Mouse (Mus musculus) forebrain, embryonic 14.5 days (tissue): ENCODE measurements around the gene Ccdc70. TPM values are rescaled to one million over a fixed set of nuclear protein-coding genes. Genes with fewer than 3 reads are reported as not detected.

Source experiments
- ATAC-seq: fragments of 200-750 bp; cut with Nextera tagmentation; 2 replicates; pipeline ENCODE4 v1.8.0; 2017; ENCODE audit warnings: mild to moderate bottlenecking, moderate library complexity
- DNase-seq: peaks from one replicate; pipeline ENCODE4 v3.0.0-alpha.2; 2015; ENCODE audit warnings: low spot score
- H3K27ac ChIP-seq: fragments of 300-500 bp; sonication (generic); 2 replicates; pipeline ENCODE4 v1.5.1; 2014; ENCODE audit warnings: low read depth, mild to moderate bottlenecking, control low read depth, low read length, moderate library complexity
- H3K27me3 ChIP-seq: fragments of 300-500 bp; sonication (generic); replicated peaks from 2 replicates; pipeline ENCODE4 v1.6.1; 2014; ENCODE audit warnings: low read length, control low read depth, mixed read lengths; ENCODE audit not compliant: control insufficient read depth, insufficient read depth
- H3K36me3 ChIP-seq: fragments of 300-500 bp; sonication (generic); 2 replicates; pipeline ENCODE4 v1.6.1; 2014; ENCODE audit warnings: low read length, control low read depth; ENCODE audit not compliant: control insufficient read depth, insufficient read depth
- H3K4me1 ChIP-seq: fragments of 300-500 bp; sonication (generic); 2 replicates; pipeline ENCODE4 v1.6.1; 2014; ENCODE audit warnings: antibody characterized with exemption, low read length, control low read depth; ENCODE audit not compliant: control insufficient read depth, insufficient read depth
- H3K4me2 ChIP-seq: fragments of 300-500 bp; sonication (generic); 2 replicates; pipeline ENCODE4 v1.6.1; 2014; ENCODE audit warnings: mild to moderate bottlenecking, control low read depth, low read length
- H3K4me3 ChIP-seq: fragments of 300-500 bp; sonication (generic); 2 replicates; pipeline ENCODE4 v1.5.1; 2014; ENCODE audit warnings: low read depth, low read length, control low read depth
- H3K9ac ChIP-seq: fragments of 300-500 bp; sonication (generic); 2 replicates; pipeline ENCODE4 v1.6.1; 2014; ENCODE audit warnings: mild to moderate bottlenecking, low read length, control low read depth, moderate library complexity
- H3K9me3 ChIP-seq: fragments of 300-500 bp; sonication (generic); replicated peaks from 2 replicates; pipeline ENCODE4 v1.6.1; 2016; ENCODE audit warnings: low read length, control low read depth, mixed read lengths; ENCODE audit not compliant: control insufficient read depth
- WGBS: fragments of 180-500 bp; shearing (Covaris S2); extraction: QIAGEN DNeasy Blood & Tissue Kit; methylation state at CpG from one replicate; pipeline ENCODE4 v1.1.7; 2014; 5-methylcytosine and 5-hydroxymethylcytosine counted together
- polyA plus RNA-seq: library from polyadenylated mRNA; unstranded; fragments of >200 nt; fragmentation: Nextera tagmentation; extraction: Ambion mirVana; gene quantifications from 2 replicates; pipeline ENCODE4 v1.2.1, GENCODE M21; 2014

Gene Ccdc70
- polyA plus RNA-seq, 1 experiment from 2014 or later: not detected

GRCm38 (mm10) chr8:22013034-22013707 is 43.6 kb downstream of the Ccdc70 start:
- ATAC-seq (peak; percentile 64; the same call in 1 of the 2 replicates), DNase-seq (peak; percentile 39)
- Histone ChIP-seq H3K4me2 (peak overlapping the region; percentile 44), H3K9me3 (no peaks in the 10 kb centered on the region), H3K27me3 (no peaks in the 10 kb centered on the region), H3K36me3 (no peaks in the 10 kb centered on the region), H3K9ac (no peak overlapping the region), H3K4me1 (no peaks in the 10 kb centered on the region), H3K4me3 (peak overlapping the region; percentile 17; the same call in 1 of the 2 replicates), H3K27ac (no peak overlapping the region)
- 13% methylated on average over 24 of the region's 24 CpGs for WGBS

- WGBS: 18% methylated on average over 7 of the region's 7 CpGs
- no peaks in the 10 kb centered on the region for H3K4me1 ChIP-seq
- no peak overlapping the region for H3K4me3 ChIP-seq
- H3K36me3 ChIP-seq: no peaks in the 10 kb centered on the region
- no peak overlapping the region for H3K27ac ChIP-seq
- H3K9me3 ChIP-seq: no peaks in the 10 kb centered on the region
- no peaks in the 10 kb centered on the region for H3K27me3 ChIP-seq
- H3K4me2 ChIP-seq: no peak overlapping the region
- no peak for DNase-seq
- ATAC-seq: no peak
- no peak overlapping the region for H3K9ac ChIP-seq
Measured at GRCm38 (mm10) chr8:22017731-22018130, 48.2 kb downstream of the Ccdc70 start.

- no peak overlapping the region for H3K4me3 ChIP-seq
- H3K27me3 ChIP-seq: no peaks in the 10 kb centered on the region
- no peaks in the 10 kb centered on the region for H3K36me3 ChIP-seq
- DNase-seq: no peak
- WGBS: 90% methylated on average over 5 of the region's 5 CpGs
- no peak overlapping the region for H3K27ac ChIP-seq
- H3K9me3 ChIP-seq: no peaks in the 10 kb centered on the region
- no peak overlapping the region for H3K9ac ChIP-seq
- ATAC-seq: no peak
- H3K4me2 ChIP-seq: no peak overlapping the region
- no peaks in the 10 kb centered on the region for H3K4me1 ChIP-seq
Measured at GRCm38 (mm10) chr8:22019498-22019897, 49.9 kb downstream of the Ccdc70 start.

GRCm38 (mm10) chr8:22022244-22022643 is 52.7 kb downstream of the Ccdc70 start:
- 52% methylated on average over 7 of the region's 7 CpGs for WGBS
- H3K4me1 ChIP-seq: no peaks in the 10 kb centered on the region
- H3K27me3 ChIP-seq: no peaks in the 10 kb centered on the region
- H3K9ac ChIP-seq: no peak overlapping the region
- H3K27ac ChIP-seq: no peak overlapping the region
- no peaks in the 10 kb centered on the region for H3K36me3 ChIP-seq
- no peaks in the 10 kb centered on the region for H3K9me3 ChIP-seq
- DNase-seq: no peak
- no peak overlapping the region for H3K4me2 ChIP-seq
- no peak for ATAC-seq
- no peak overlapping the region for H3K4me3 ChIP-seq

Other genes starting within 250 kb of the Ccdc70 start
- not detected in 2 replicates for gene Defa24, start 235.3 kb upstream of the Ccdc70 start, polyA plus RNA-seq
- gene Defb50, start 146.2 kb upstream of the Ccdc70 start, polyA plus RNA-seq: not detected in 2 replicates
- gene Defb2, start 129.8 kb upstream of the Ccdc70 start, polyA plus RNA-seq: not detected in 2 replicates
- not detected in 2 replicates for gene Defb10, start 110.9 kb upstream of the Ccdc70 start, polyA plus RNA-seq
- not detected in 2 replicates for gene Defb9, start 84.4 kb upstream of the Ccdc70 start, polyA plus RNA-seq
- gene Defb11, start 63.4 kb upstream of the Ccdc70 start, polyA plus RNA-seq: 9.5 and 13.5 TPM in 2 replicates
- not detected in 2 replicates for gene Defb15, start 37.1 kb upstream of the Ccdc70 start, polyA plus RNA-seq
- gene Defb35, start 31.4 kb upstream of the Ccdc70 start, polyA plus RNA-seq: not detected in 2 replicates
- not detected in 2 replicates for gene Defb13, start 23.0 kb upstream of the Ccdc70 start, polyA plus RNA-seq
- not detected in 2 replicates for gene Fam90a1a, start 11.1 kb upstream of the Ccdc70 start, polyA plus RNA-seq
- gene Atp7b, start 90.5 kb downstream of the Ccdc70 start, polyA plus RNA-seq: 1.2 TPM in 2 replicates
- 16.7 and 19.1 TPM in 2 replicates for gene Alg11, start 90.9 kb downstream of the Ccdc70 start, polyA plus RNA-seq
- 0.54 and 0.65 TPM in 2 replicates for gene Nek5, start 155.3 kb downstream of the Ccdc70 start, polyA plus RNA-seq
- 7.5 and 7.9 TPM in 2 replicates for gene Nek3, start 196.7 kb downstream of the Ccdc70 start, polyA plus RNA-seq
- 32.0 and 39.1 TPM in 2 replicates for gene Ckap2, start 216.0 kb downstream of the Ccdc70 start, polyA plus RNA-seq
- 29.1 and 32.8 TPM in 2 replicates for gene Vps36, start 223.0 kb downstream of the Ccdc70 start, polyA plus RNA-seq